Mouse (Mus musculus): ENCODE data around the gene Foxred1.

GRCm38 (mm10) chr9:35156862-35157261 is 54.0 kb downstream of the Foxred1 start:
- TF ChIP-seq CTCF (IDR thresholded peaks at IDR 0.05; ENCODE audit: low read depth, low read length) (no peak), POLR2A (IDR thresholded peaks at IDR 0.05; ENCODE audit: borderline replicate concordance, low read depth, low read length) (no peak)

Measured in bone marrow macrophage, adult 2 months (primary cell).